11 mouse cellular contexts compared by ENCODE assay signal in genomic region chr15:82984097-82984496, GRCm38 (mm10). TPM values are rescaled to one million over a fixed set of nuclear protein-coding genes. Genes with fewer than 3 reads are reported as not detected.
DNase-seq lines count a peak whose midpoint lies in the region; ATAC-seq lines count a peak whose summit lies in the region.
"Had no signal": no experiment of that assay in that cellular context is flagged by ENCODE, and none has a peak within 500 bp of the region (broad histone marks: within the 10 kb centered on the region; RNA-seq: fewer than 3 reads in every experiment).

No protein-coding gene starts in this region.

- H3K27me3 ChIP-seq in embryonic facial prominence, embryonic 13.5 days, result peaks cover 9% of the 10 kb centered on the region; the same call in 1 of the 2 replicates
- H3K27me3 ChIP-seq in hindbrain, embryonic 14.5 days (ENCODE audit: control insufficient read depth, insufficient read depth, low read length), result peaks cover 22% of the 10 kb centered on the region
- no peaks in the 10 kb centered on the region for H3K27me3 ChIP-seq in midbrain, embryonic 15.5 days (replicated peaks)

- ATAC-seq in embryonic facial prominence, embryonic 13.5 days (ENCODE audit: insufficient number of reproducible peaks, insufficient read depth, low FRiP score, low TSS enrichment, low read depth), result no peak
- ATAC-seq in hindbrain, embryonic 14.5 days (ENCODE audit: low FRiP score), result no peak
- ATAC-seq in midbrain, embryonic 15.5 days (replicated peaks), result no peak

- peaks cover 80% of the 10 kb centered on the region for H3K4me1 ChIP-seq in embryonic facial prominence, embryonic 13.5 days
- peaks cover 73% of the 10 kb centered on the region for H3K4me1 ChIP-seq in hindbrain, embryonic 14.5 days (replicated peaks; ENCODE audit: control insufficient read depth, insufficient read depth, low read length)
- H3K4me1 ChIP-seq in midbrain, embryonic 15.5 days, result peaks cover 79% of the 10 kb centered on the region

- 18% methylated on average over 4 of the region's 4 CpGs for WGBS in embryonic facial prominence, embryonic 13.5 days
- WGBS in hindbrain, embryonic 14.5 days, result 5% methylated on average over 4 of the region's 4 CpGs
- 8% methylated on average over 4 of the region's 4 CpGs for WGBS in midbrain, embryonic 15.5 days

- no peaks in the 10 kb centered on the region for H3K9me3 ChIP-seq in embryonic facial prominence, embryonic 13.5 days
- H3K9me3 ChIP-seq in hindbrain, embryonic 14.5 days (ENCODE audit: control insufficient read depth, low read length), result no peaks in the 10 kb centered on the region
- H3K9me3 ChIP-seq in midbrain, embryonic 15.5 days, result no peaks in the 10 kb centered on the region

- H3K4me2 ChIP-seq in embryonic facial prominence, embryonic 13.5 days, result peak overlapping the region; percentile 47
- H3K4me2 ChIP-seq in hindbrain, embryonic 14.5 days (replicated peaks), result peak overlapping the region; percentile 52; the same call in 1 of the 2 replicates
- H3K4me2 ChIP-seq in midbrain, embryonic 15.5 days, result peak overlapping the region; percentile 49

- peak; percentile 30 for DNase-seq in embryo, embryonic 10 days (ENCODE audit: low spot score)
- DNase-seq in embryo, embryonic 9.5 days (ENCODE audit: extremely low spot score), result no peak
- DNase-seq in hindbrain, embryonic 14.5 days (ENCODE audit: low spot score), result no peak
- no peak for DNase-seq in frontal cortex, postnatal 25 days (ENCODE audit: low spot score in 2 of 2)
- DNase-seq in cerebellum, postnatal 25 days, result no peak
- no peak for DNase-seq in heart, adult 8-10 months (ENCODE audit: low spot score)
- DNase-seq: lung, adult 2 months; right cerebral cortex, postnatal 14 days had no signal

- peak overlapping the region; percentile 55; the same call in 1 of the 2 replicates for H3K9ac ChIP-seq in embryonic facial prominence, embryonic 13.5 days
- no peak overlapping the region for H3K9ac ChIP-seq in hindbrain, embryonic 14.5 days
- H3K9ac ChIP-seq in midbrain, embryonic 15.5 days, result peak overlapping the region; percentile 3; the same call in 1 of the 2 replicates

- H3K36me3 ChIP-seq in embryonic facial prominence, embryonic 13.5 days, result no peaks in the 10 kb centered on the region
- no peaks in the 10 kb centered on the region for H3K36me3 ChIP-seq in hindbrain, embryonic 14.5 days (replicated peaks; ENCODE audit: control insufficient read depth, insufficient read depth)
- H3K36me3 ChIP-seq in midbrain, embryonic 15.5 days (replicated peaks), result no peaks in the 10 kb centered on the region

- no peak overlapping the region for H3K4me3 ChIP-seq in embryonic facial prominence, embryonic 13.5 days
- no peak overlapping the region for H3K4me3 ChIP-seq in hindbrain, embryonic 14.5 days (replicated peaks; ENCODE audit: low read length)
- no peak overlapping the region for H3K4me3 ChIP-seq in midbrain, embryonic 15.5 days
- H3K4me3 ChIP-seq: erythroblast, embryonic 14.5 days had no signal

- peak overlapping the region; percentile 88 for H3K27ac ChIP-seq in embryonic facial prominence, embryonic 13.5 days
- peak overlapping the region; percentile 89 for H3K27ac ChIP-seq in hindbrain, embryonic 14.5 days
- peak overlapping the region; percentile 88 for H3K27ac ChIP-seq in midbrain, embryonic 15.5 days

RNA-seq across cellular contexts. Expression of gene Tcf20, which starts 3.6 kb away (rescaled TPM):
- polyA plus RNA-seq in embryonic facial prominence, embryonic 13.5 days (2015; fragmentation: Nextera tagmentation; extraction: Ambion mirVana), result 15.2 and 15.8 TPM in 2 replicates
- 14.0 TPM in 2 replicates for polyA plus RNA-seq in hindbrain, embryonic 14.5 days (2014; fragmentation: Nextera tagmentation; extraction: Ambion mirVana)
- 15.1 and 15.9 TPM in 2 replicates for polyA plus RNA-seq in midbrain, embryonic 15.5 days (2015; fragmentation: Nextera tagmentation; extraction: Ambion mirVana)
- total RNA-seq in heart, adult 8-10 months (2022), result 10 to 100 TPM; 56.2 to 63.4 (median 59.7) TPM

RNA-seq across cellular contexts. Expression of gene Nfam1, which starts 49.0 kb away (rescaled TPM):
- polyA plus RNA-seq in embryonic facial prominence, embryonic 13.5 days (2015; fragmentation: Nextera tagmentation; extraction: Ambion mirVana), result 3.6 and 3.7 TPM in 2 replicates
- polyA plus RNA-seq in hindbrain, embryonic 14.5 days (2014; fragmentation: Nextera tagmentation; extraction: Ambion mirVana), result 1.9 and 2.1 TPM in 2 replicates
- polyA plus RNA-seq in midbrain, embryonic 15.5 days (2015; fragmentation: Nextera tagmentation; extraction: Ambion mirVana), result 2.9 TPM in 2 replicates
- 1 to 10 TPM; 1.1 to 4.8 (median 1.5) TPM for total RNA-seq in heart, adult 8-10 months (2022)
